Mouse (Mus musculus) midbrain, embryonic 10.5 days (tissue): ENCODE results near the gene Abr. TPM values are rescaled to one million over a fixed set of nuclear protein-coding genes. Genes with fewer than 3 reads are reported as not detected.

ENCODE experiments used
- DNase-seq: peaks from one replicate; pipeline ENCODE4 v3.0.0-alpha.2; 2017; ENCODE audit warnings: low spot score
- H3K27ac ChIP-seq: fragments of 300-500 bp; sonication (generic); replicated peaks from 2 replicates; pipeline ENCODE4 v1.5.1; 2016; ENCODE audit warnings: mild to moderate bottlenecking
- H3K27me3 ChIP-seq: fragments of 300-500 bp; sonication (generic); 2 replicates; pipeline ENCODE4 v1.6.1; 2016; ENCODE audit warnings: low read depth, mild to moderate bottlenecking; ENCODE audit not compliant: poor library complexity, severe bottlenecking
- H3K36me3 ChIP-seq: fragments of 300-500 bp; sonication (generic); 2 replicates; pipeline ENCODE4 v1.6.1; 2016; ENCODE audit warnings: mild to moderate bottlenecking, moderate library complexity
- H3K4me1 ChIP-seq: fragments of 300-500 bp; sonication (generic); 2 replicates; pipeline ENCODE4 v1.6.1; 2016
- H3K4me3 ChIP-seq: fragments of 300-500 bp; sonication (generic); 2 replicates; pipeline ENCODE4 v1.5.1; 2016; ENCODE audit warnings: mild to moderate bottlenecking, moderate library complexity
- H3K9me3 ChIP-seq: fragments of 300-500 bp; sonication (generic); replicated peaks from 2 replicates; pipeline ENCODE4 v1.6.1; 2016; ENCODE audit warnings: mild to moderate bottlenecking
- WGBS: fragments of 180-500 bp; shearing (Covaris S2); methylation state at CpG from one replicate; pipeline ENCODE4 v1.1.7; 2016; 5-methylcytosine and 5-hydroxymethylcytosine counted together
- polyA plus RNA-seq: library from polyadenylated mRNA; unstranded; fragments of >200 nt; fragmentation: Nextera tagmentation; extraction: Ambion mirVana; gene quantifications from 2 replicates; pipeline ENCODE4 v1.2.1, GENCODE M21; 2016

The Abr gene
- polyA plus RNA-seq, 1 experiment from 2014 or later = 26.9 TPM

DNA sequence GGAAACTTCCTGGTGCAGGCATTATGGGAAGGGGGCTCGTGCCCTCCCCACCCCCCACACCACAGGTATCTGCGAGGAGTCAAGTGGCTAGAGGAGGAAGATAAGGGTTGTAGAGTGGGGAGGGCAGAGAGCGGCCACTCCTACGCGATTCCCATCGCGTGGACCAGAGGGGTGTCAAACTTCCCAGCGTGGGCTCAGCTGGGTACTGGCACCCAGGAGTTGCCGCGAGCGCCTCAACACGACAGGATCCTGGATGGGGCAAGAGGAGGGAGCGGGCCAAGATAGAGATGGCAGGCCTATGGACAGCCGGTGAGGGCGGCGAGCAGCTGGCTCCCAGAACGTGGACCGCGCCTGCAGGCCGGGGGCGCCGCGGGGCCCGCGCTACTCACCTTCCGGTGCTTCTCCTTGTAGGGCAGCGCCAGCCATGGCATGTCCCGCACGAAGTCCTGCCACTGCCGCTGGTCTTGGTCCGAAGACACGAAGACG is 223.8 kb downstream of the Abr start:
- Histone ChIP-seq H3K36me3 (peaks cover 12% of the 10 kb centered on the region), H3K4me1 (peaks cover 45% of the 10 kb centered on the region), H3K27ac (peak overlapping the region; percentile 95), H3K4me3 (peak overlapping the region; percentile 93), H3K27me3 (peaks cover 4% of the 10 kb centered on the region; the same call in 1 of the 2 replicates), H3K9me3 (no peaks in the 10 kb centered on the region)
- no peak for DNase-seq
- WGBS = under 1% methylated on average over 31 of the region's 33 CpGs

DNA sequence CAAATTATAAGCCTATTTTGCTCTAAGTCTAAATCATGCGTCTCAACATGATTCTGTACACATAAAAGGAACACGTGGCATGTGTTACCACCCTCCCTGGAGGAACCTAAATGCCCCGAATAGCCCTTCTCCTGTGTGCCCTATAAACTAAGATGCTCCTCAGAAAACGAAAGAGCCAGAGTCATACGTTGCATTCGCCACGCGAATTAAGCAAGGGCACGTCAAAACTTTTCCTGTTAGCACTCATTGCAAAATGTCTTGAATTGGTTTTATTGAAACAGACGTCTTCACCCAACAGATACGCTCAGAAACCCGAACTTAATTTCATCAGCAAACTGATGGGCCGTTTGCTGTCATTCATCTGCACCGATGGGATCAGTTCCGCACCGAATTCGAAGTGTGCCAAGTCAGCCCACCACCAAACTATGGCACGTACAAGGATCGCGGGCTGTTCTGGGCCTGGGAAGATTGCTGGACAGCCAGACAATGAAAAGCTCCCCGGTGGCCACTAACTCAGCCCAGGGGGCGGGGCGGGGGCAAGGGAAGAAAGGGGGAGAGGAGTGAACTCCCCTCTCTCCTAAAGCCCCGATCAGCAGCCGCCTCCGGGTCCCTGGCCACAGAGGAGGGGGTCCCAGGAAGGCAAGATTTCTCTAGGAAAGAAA is 224.3 kb downstream of the Abr start:
- peaks cover 18% of the 10 kb centered on the region for H3K36me3 ChIP-seq
- 2% methylated on average over 26 of the region's 26 CpGs for WGBS

DNA sequence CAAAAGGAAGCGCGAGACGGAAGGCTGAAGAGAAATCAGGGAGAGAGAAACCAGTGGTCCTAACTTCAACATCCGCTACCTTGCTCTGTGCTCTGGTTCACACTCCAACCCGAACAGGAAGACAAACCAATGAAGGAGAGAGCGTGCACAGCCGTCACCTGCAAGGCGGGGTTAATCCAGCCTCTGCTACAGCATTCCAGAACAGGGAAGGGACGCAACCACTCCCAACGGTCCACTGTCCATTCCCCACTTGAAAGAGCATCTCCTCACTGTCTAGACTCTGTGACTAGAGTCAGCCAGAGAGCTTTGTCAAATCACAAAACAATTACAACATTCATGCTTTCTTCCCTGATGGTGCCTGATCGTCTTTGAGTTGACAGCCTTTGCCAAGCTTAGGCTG is 229.1 kb downstream of the Abr start:
- Histone ChIP-seq H3K4me1 (peaks cover 51% of the 10 kb centered on the region), H3K27ac (no peak overlapping the region), H3K36me3 (peaks cover 45% of the 10 kb centered on the region), H3K4me3 (no peak overlapping the region), H3K9me3 (peaks cover 26% of the 10 kb centered on the region), H3K27me3 (no peaks in the 10 kb centered on the region)
- WGBS = 87% methylated on average over 11 of the region's 11 CpGs
- no peak for DNase-seq

More for the DNA sequence above, 224.3 kb downstream of the Abr start:
- Histone ChIP-seq H3K9me3 (peaks cover 4% of the 10 kb centered on the region; the same call in 1 of the 2 replicates), H3K27me3 (peaks cover 4% of the 10 kb centered on the region; the same call in 1 of the 2 replicates), H3K4me3 (peak overlapping the region; percentile 93), H3K4me1 (peaks cover 48% of the 10 kb centered on the region), H3K27ac (peak overlapping the region; percentile 95)
- DNase-seq = peak; percentile 83

DNA sequence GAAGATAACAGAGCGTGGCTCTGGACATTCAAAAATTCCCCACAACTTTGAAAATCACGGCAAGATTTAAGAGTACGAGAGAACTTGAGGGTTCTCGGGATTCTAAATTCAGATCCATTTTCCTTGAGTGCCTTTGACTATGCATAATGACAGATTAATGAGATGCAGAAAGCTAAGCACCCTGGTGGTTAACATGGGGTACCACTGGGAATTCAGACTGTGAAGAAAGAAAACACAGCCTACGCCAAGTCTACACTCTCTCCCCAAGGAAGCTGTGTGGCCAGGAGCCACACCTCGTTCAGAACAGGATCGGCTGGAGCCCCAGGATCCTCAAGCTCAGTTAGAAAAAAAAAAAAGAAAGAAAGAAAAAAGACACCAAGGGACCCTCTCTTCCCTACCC is 229.6 kb downstream of the Abr start:
- peaks cover 45% of the 10 kb centered on the region for H3K36me3 ChIP-seq
- no peaks in the 10 kb centered on the region for H3K27me3 ChIP-seq
- DNase-seq = no peak
- 90% methylated on average over 7 of the region's 7 CpGs for WGBS
- H3K4me1 ChIP-seq = peaks cover 51% of the 10 kb centered on the region
- H3K4me3 ChIP-seq = no peak overlapping the region
- peaks cover 26% of the 10 kb centered on the region for H3K9me3 ChIP-seq
- no peak overlapping the region for H3K27ac ChIP-seq

DNA sequence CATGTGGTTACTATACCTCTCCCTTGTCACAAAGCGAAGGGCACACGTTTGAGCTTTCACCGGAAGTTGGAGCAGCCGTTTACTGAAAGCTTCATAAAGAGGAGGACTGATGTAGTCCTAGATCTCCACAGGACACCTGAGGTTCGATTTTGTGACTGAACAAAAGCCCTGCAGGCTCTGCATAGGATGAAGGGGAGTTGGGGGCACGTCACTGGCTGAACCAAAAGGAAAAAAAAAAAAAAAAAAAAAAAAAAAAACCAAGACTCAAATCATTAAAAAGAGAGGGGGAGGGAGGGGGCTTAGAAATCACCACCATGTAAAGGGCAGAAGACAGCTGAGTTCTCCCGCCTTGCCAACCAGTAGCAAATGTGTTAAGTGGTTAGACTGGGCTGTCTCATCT is 233.4 kb downstream of the Abr start:
- H3K4me3 ChIP-seq = peak overlapping the region; percentile 18; the same call in 1 of the 2 replicates
- H3K27ac ChIP-seq = peak overlapping the region; percentile 38

DNA sequence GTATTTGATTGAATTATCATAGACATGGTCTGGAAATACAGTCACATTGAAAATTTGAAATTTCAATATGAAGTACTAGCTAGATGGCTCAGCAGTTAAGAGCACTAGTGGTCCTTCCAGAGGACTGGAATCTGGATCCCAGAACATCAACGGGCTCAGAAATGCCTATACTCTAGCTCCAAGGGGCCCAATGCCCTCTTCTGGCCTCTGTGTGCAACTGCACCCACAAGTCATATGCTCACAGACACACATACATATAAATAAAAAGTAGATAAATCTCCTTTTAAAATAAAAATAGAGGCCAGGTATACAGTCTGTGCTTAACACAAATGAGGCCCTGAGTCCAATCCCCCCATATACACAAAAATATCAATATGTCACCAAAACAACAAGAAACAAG is 235.0 kb downstream of the Abr start:
- WGBS = 89% methylated on average over 1 of the region's 1 CpGs
- no peaks in the 10 kb centered on the region for H3K27me3 ChIP-seq
- no peak overlapping the region for H3K4me3 ChIP-seq
- no peak overlapping the region for H3K27ac ChIP-seq
- peaks cover 26% of the 10 kb centered on the region for H3K36me3 ChIP-seq
- peaks cover 68% of the 10 kb centered on the region for H3K4me1 ChIP-seq
- peaks cover 15% of the 10 kb centered on the region for H3K9me3 ChIP-seq
- no peak for DNase-seq

More for the DNA sequence above, 233.4 kb downstream of the Abr start:
- H3K4me1 ChIP-seq = peaks cover 55% of the 10 kb centered on the region
- no peaks in the 10 kb centered on the region for H3K27me3 ChIP-seq
- DNase-seq = no peak
- WGBS = 26% methylated on average over 7 of the region's 7 CpGs
- peaks cover 38% of the 10 kb centered on the region for H3K36me3 ChIP-seq
- H3K9me3 ChIP-seq = peaks cover 26% of the 10 kb centered on the region

DNA sequence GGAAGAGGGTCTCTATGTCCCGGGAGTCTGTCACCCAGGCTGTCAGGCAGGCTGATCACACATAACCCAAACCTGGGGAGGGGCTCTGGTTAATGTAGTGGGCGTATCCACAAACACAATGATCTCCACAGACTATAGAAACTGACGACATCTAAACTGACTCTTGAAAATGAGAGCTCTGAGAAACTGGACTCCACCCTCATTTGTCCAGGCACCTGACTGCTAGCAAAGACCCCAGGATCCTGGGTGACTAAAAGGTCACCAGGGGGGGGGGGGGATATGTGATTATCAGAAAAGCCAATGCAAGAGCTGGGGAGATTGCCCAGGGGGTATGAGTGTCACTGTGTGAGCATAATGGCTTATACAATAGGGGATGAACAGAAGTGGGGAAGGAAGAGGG is 236.4 kb downstream of the Abr start:
- 44% methylated on average over 3 of the region's 3 CpGs for WGBS
- peaks cover 21% of the 10 kb centered on the region for H3K36me3 ChIP-seq
- H3K27ac ChIP-seq = peak overlapping the region; percentile 79
- H3K9me3 ChIP-seq = peaks cover 1% of the 10 kb centered on the region; the same call in 1 of the 2 replicates
- no peaks in the 10 kb centered on the region for H3K27me3 ChIP-seq
- peaks cover 78% of the 10 kb centered on the region for H3K4me1 ChIP-seq
- H3K4me3 ChIP-seq = no peak overlapping the region
- no peak for DNase-seq

DNA sequence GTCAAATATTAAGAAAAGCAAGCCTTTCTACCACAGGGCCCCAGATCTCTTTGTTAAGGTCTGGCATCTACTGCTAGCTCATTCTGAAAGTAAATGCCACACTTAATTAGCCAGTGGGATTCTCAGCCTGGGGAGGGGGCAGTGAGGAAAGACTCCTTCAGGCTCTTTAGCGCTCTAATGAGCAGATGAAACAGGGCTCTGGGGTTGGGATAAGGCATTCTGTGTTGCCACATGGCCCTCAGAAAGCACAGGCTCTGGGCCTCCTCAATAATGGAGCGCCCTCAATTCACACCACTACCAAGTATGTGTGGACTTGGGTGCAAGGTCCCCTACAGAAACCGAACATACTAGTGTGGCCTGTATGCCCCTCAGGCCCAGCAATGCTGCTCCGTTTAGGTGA is 237.1 kb downstream of the Abr start:
- Histone ChIP-seq H3K4me3 (no peak overlapping the region), H3K27me3 (no peaks in the 10 kb centered on the region), H3K4me1 (peaks cover 85% of the 10 kb centered on the region), H3K36me3 (peaks cover 16% of the 10 kb centered on the region), H3K9me3 (no peaks in the 10 kb centered on the region), H3K27ac (peak overlapping the region; percentile 79)
- no peak for DNase-seq
- 63% methylated on average over 4 of the region's 4 CpGs for WGBS

DNA sequence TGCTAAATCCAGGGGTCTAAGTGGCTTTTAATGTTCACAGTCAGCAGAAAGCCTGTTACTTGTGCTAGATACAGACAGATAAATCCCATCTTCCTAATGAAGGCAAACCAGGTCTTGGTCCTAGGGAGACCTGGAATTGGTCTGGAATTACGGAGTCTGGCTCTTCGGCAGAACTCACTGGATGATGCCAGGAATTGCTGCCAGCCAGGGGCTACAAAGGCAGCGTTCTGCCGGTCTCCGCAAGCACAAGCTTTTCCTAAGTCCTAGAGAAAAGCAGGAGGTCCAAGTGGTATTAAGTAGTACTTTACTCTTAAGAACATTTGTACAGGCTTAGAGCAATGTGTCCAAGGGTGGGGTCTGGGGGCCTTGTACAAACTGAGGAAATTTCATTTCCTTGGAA is 237.8 kb downstream of the Abr start:
- WGBS = 74% methylated on average over 5 of the region's 5 CpGs
- H3K27ac ChIP-seq = peak overlapping the region; percentile 79
- DNase-seq = no peak

DNA sequence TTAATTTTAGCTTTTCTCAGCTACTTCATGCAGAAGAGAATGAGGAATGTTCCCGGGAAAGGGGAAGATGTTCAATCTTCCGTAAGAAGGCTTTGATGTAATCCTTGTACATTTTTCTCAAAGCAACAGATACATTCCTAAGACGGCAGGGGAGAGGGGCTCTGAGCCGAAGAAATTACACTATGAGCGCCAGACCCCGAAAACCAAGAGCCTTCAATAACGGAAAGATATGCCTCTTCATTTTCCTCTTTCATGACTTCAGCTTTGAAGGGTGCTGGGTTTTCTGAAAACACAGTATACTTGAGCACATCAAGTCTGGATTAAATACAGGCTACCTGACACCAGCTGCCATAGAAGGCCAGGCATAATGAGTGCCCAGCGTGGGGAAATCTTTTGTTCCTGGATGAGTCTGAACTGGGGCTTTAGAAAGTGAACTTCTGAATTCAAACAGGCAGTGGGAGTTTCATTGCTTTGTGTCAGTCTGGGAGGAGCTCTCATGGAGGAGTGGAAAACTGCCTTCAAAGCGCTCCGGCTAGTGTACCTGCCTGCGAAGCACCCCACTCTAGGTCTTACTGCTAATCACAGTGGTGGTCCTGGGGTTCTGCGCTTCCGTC is 239.3 kb downstream of the Abr start:
- Histone ChIP-seq H3K4me3 (no peak overlapping the region; the same call in 1 of the 2 replicates), H3K27ac (peak overlapping the region; percentile 79), H3K9me3 (no peaks in the 10 kb centered on the region), H3K4me1 (peaks cover 80% of the 10 kb centered on the region), H3K27me3 (no peaks in the 10 kb centered on the region), H3K36me3 (peaks cover 18% of the 10 kb centered on the region)
- WGBS = 33% methylated on average over 13 of the region's 13 CpGs
- peak; percentile 55 for DNase-seq

More for the DNA sequence above, 237.8 kb downstream of the Abr start:
- Histone ChIP-seq H3K27me3 (no peaks in the 10 kb centered on the region), H3K9me3 (no peaks in the 10 kb centered on the region), H3K4me3 (no peak overlapping the region), H3K36me3 (peaks cover 13% of the 10 kb centered on the region), H3K4me1 (peaks cover 85% of the 10 kb centered on the region)

DNA sequence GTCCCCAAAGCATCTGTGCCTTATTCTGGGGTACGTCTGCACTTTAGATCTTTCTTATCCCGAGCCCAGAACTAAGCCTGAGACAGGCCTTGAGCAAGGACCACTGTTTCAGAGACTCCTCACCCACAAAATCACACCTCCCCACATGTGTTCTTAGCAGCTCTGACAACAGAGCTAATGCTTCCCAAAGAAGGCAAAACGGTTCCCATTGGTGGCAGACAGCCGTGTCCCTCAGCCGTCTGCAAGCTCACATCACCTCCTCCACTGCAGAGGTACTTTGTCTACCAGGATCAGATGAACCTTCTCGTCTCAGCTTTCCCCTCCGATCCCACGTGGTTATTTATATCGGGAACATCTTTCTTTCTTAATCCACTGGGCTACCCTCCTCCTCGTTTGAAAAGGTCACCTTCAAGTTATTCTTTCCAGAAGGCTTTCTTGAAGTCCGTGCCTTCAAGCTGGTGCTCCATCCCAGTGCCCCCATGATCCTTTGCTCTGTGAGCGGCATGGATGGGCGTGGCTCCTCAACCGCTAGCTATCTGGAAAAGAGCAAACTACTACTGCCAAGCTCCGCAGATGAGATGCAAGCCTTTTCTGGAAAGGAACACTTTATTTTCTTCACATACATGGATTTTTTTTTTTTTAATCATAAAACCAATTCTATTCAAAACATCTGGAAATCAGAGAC is 240.8 kb downstream of the Abr start:
- Histone ChIP-seq H3K9me3 (no peaks in the 10 kb centered on the region), H3K36me3 (peaks cover 13% of the 10 kb centered on the region), H3K4me3 (no peak overlapping the region), H3K27me3 (no peaks in the 10 kb centered on the region), H3K27ac (peak overlapping the region; percentile 33), H3K4me1 (peaks cover 87% of the 10 kb centered on the region)
- WGBS = 86% methylated on average over 15 of the region's 15 CpGs
- no peak for DNase-seq

DNA sequence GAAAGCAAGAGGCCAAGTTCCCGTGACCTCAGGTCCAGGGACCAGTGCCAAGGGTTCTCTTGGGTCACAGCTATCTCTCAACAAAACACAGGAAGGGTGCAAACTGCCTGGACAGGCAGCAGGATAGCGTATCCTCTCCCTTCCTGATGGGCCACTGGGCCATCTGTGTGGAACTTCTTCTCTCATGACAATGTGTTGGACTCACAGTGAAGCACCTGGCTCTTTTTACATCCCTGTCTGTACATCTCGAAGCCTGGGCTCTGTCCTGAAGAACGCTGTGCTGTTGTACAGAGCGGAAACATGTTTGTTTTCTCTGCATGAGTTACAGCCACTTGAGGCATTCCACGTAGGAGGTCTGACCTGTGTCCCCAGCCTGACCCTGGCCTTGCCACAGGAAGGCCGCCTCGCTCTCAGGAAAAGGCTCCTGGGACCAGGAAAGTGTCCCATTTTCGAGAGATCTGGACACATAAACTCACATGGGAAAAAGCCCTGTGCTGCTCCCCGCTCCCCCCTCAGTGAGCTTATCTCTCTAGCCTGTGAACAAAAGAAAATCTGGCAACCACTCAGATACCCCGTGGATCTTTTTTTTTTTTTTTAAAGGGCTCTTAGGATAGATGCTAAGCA is 242.1 kb downstream of the Abr start:
- peaks cover 14% of the 10 kb centered on the region for H3K36me3 ChIP-seq
- no peak overlapping the region for H3K4me3 ChIP-seq
- H3K9me3 ChIP-seq = no peaks in the 10 kb centered on the region
- peaks cover 85% of the 10 kb centered on the region for H3K4me1 ChIP-seq
- WGBS = 46% methylated on average over 11 of the region's 11 CpGs
- peak overlapping the region; percentile 75 for H3K27ac ChIP-seq
- no peak for DNase-seq
- H3K27me3 ChIP-seq = no peaks in the 10 kb centered on the region
